Mouse (Mus musculus) ES-E14 (cell line): Measurements from ENCODE around the gene Zxdc. TPM values are rescaled to one million over a fixed set of nuclear protein-coding genes. Genes with fewer than 3 reads are reported as not detected.

ENCODE experiments used
- DNase-seq: peaks from one replicate; pipeline ENCODE4 v3.0.0-alpha.2; 2013; ENCODE audit warnings: low read depth, low spot score
- H3K27ac ChIP-seq: 2 replicates; pipeline ENCODE4 v1.5.1; 2012; ENCODE audit warnings: low read depth, mild to moderate bottlenecking, low read length, moderate library complexity, mixed read lengths; ENCODE audit not compliant: poor library complexity, insufficient read depth, severe bottlenecking
- H3K36me3 ChIP-seq: 2 replicates; pipeline ENCODE4 v1.6.1; 2012; ENCODE audit warnings: mild to moderate bottlenecking, low read length, moderate library complexity, mixed read lengths; ENCODE audit not compliant: control insufficient read depth, poor library complexity, insufficient read depth, severe bottlenecking
- H3K4me1 ChIP-seq, 2 experiments: fragments of 150-350 bp in 1 of 2; sonication (generic) in 1 of 2; 2 replicates each; pipeline ENCODE4 v1.6.1; 2012; ENCODE audit warnings: low read length in 2 of 2, mild to moderate bottlenecking in 1 of 2, mixed read lengths in 1 of 2; ENCODE audit not compliant: control insufficient read depth in 2 of 2, insufficient read depth in 2 of 2, poor library complexity in 1 of 2
- H3K4me3 ChIP-seq, 2 experiments: fragments of 150-350 bp in 1 of 2; sonication (generic) in 1 of 2; 2 replicates each; pipeline ENCODE4 v1.5.1; 2012; ENCODE audit warnings: low read length in 2 of 2, low read depth in 1 of 2, mild to moderate bottlenecking in 1 of 2, mixed read lengths in 1 of 2; ENCODE audit not compliant: insufficient read depth in 1 of 2, poor library complexity in 1 of 2, severe bottlenecking in 1 of 2
- H3K9ac ChIP-seq: 2 replicates; pipeline ENCODE4 v1.6.1; 2012; ENCODE audit warnings: low read depth, mild to moderate bottlenecking, low read length, mixed read lengths; ENCODE audit not compliant: poor library complexity, insufficient read depth, severe bottlenecking
- H3K9me3 ChIP-seq: fragments of 150-350 bp; sonication (generic); 2 replicates; pipeline ENCODE4 v1.6.1; 2012; ENCODE audit warnings: low read depth, mild to moderate bottlenecking, low read length; ENCODE audit not compliant: control insufficient read depth, insufficient read depth
- CHD2 ChIP-seq: IDR thresholded peaks from 2 replicates; pipeline ENCODE4 v1.6.1; 2014; ENCODE audit warnings: mild to moderate bottlenecking, low read depth, low read length, inconsistent platforms
- HCFC1 ChIP-seq: IDR thresholded peaks from 2 replicates; pipeline ENCODE4 v1.6.1; 2012; ENCODE audit warnings: low read length, inconsistent platforms, borderline replicate concordance; ENCODE audit not compliant: insufficient read depth
- MAFK ChIP-seq: IDR thresholded peaks from 2 replicates; pipeline ENCODE4 v1.6.1; 2014; ENCODE audit warnings: mild to moderate bottlenecking, low read depth, low read length, inconsistent platforms; ENCODE audit not compliant: insufficient read depth
- ZC3H11A ChIP-seq: IDR thresholded peaks from 2 replicates; pipeline ENCODE4 v1.6.1; 2012; ENCODE audit warnings: low read depth, mild to moderate bottlenecking, inconsistent platforms, low read length, borderline replicate concordance
- ZNF384 ChIP-seq: IDR thresholded peaks from 2 replicates; pipeline ENCODE4 v1.6.1; 2012; ENCODE audit warnings: low read depth, low read length, inconsistent platforms
- in situ Hi-C, 2 experiments: fragments of 600-800 bp; cut with MboI; formaldehyde crosslinking; loops; one replicate each; pipeline ENCODE4 v1.15.1; 2025; ENCODE audit warnings: low sequenced_read_pairs in 2 of 2, inconsistent platforms in 1 of 2; ENCODE audit not compliant: unreplicated experiment in 2 of 2
- total RNA-seq: library from RNA; depleted of rRNA; stranded (reverse); fragments of 300-350 nt; gene quantifications from 2 replicates; pipeline ENCODE4 v1.2.3, GENCODE M21; 2012

Gene Zxdc
- total RNA-seq, 1 experiment, result 12.0 TPM

GRCm38 (mm10) chr6:90408632-90409031 is 39.3 kb downstream of the Zxdc start:
- Histone ChIP-seq H3K36me3 (peaks cover 7% of the 10 kb centered on the region; the same call in 1 of the 2 replicates), H3K9ac (no peak overlapping the region), H3K27ac (no peak overlapping the region), H3K9me3 (no peaks in the 10 kb centered on the region), H3K4me3 (no peak overlapping the region), H3K4me1 (no peaks in the 10 kb centered on the region; a peak in 1 of 4 replicates)
- in situ Hi-C loops, result no loop called here
- TF ChIP-seq ZNF384, result no peak
- TF ChIP-seq ZC3H11A, result no peak
- TF ChIP-seq HCFC1, result no peak
- TF ChIP-seq CHD2, result no peak
- no peak for TF ChIP-seq MAFK
- DNase-seq, result no peak

- Histone ChIP-seq H3K27ac (no peak overlapping the region), H3K9ac (no peak overlapping the region), H3K4me1 (no peaks in the 10 kb centered on the region; a peak in 1 of 4 replicates), H3K4me3 (no peak overlapping the region), H3K9me3 (no peaks in the 10 kb centered on the region), H3K36me3 (no peaks in the 10 kb centered on the region)
- in situ Hi-C loops, result no loop called here
- TF ChIP-seq CHD2, result no peak
- TF ChIP-seq ZC3H11A, result no peak
- TF ChIP-seq HCFC1, result no peak
- no peak for TF ChIP-seq MAFK
- TF ChIP-seq ZNF384, result no peak
- DNase-seq, result no peak
Measured at GRCm38 (mm10) chr6:90410972-90411371, 41.7 kb downstream of the Zxdc start.

- TF ChIP-seq MAFK, result no peak
- no peak for TF ChIP-seq HCFC1
- no peak for TF ChIP-seq CHD2
- TF ChIP-seq ZC3H11A, result no peak
- DNase-seq, result no peak
- Histone ChIP-seq H3K4me3 (no peak overlapping the region), H3K36me3 (no peaks in the 10 kb centered on the region), H3K9me3 (no peaks in the 10 kb centered on the region), H3K9ac (no peak overlapping the region), H3K27ac (no peak overlapping the region), H3K4me1 (no peaks in the 10 kb centered on the region; a peak in 1 of 4 replicates)
- in situ Hi-C loops, result no loop called here
Measured at GRCm38 (mm10) chr6:90411926-90412325, 42.6 kb downstream of the Zxdc start.

GRCm38 (mm10) chr6:90422565-90422964 is 53.3 kb downstream of the Zxdc start:
- H3K9me3 ChIP-seq, result no peaks in the 10 kb centered on the region
- peaks cover 0 to 13% of the 10 kb centered on the region in 2 experiments; a peak in 2 of 4 replicates for H3K4me1 ChIP-seq
- no peak overlapping the region for H3K9ac ChIP-seq
- in situ Hi-C loops, result loop anchor here in 1 of 2 experiments (10.0 kb wide), 1 partner anchor 738 kb away; no protein-coding TSS in a partner anchor
- 0 out of 4 replicates have a peak overlapping the region, but pooled peaks of 1 of the 2 experiments have one; percentile 26 for H3K4me3 ChIP-seq
- H3K36me3 ChIP-seq, result no peaks in the 10 kb centered on the region
- DNase-seq, result peak; percentile 93
- no peak overlapping the region for H3K27ac ChIP-seq
- TF ChIP-seq ZC3H11A (peak; percentile 50; the same call in 1 of the 2 replicates), ZNF384 (no peak)

- Histone ChIP-seq H3K36me3 (no peaks in the 10 kb centered on the region), H3K27ac (no peak overlapping the region), H3K4me3 (no peak overlapping the region), H3K4me1 (peaks cover 0 to 6% of the 10 kb centered on the region in 2 experiments; a peak in 2 of 4 replicates), H3K9me3 (no peaks in the 10 kb centered on the region), H3K9ac (no peak overlapping the region)
- in situ Hi-C loops, result loop anchor here in 1 of 2 experiments (10.0 kb wide), 1 partner anchor 741 kb away; no protein-coding TSS in a partner anchor
- no peak for DNase-seq
- TF ChIP-seq ZNF384, result no peak
- no peak for TF ChIP-seq MAFK
- TF ChIP-seq CHD2, result no peak
- no peak for TF ChIP-seq HCFC1
- no peak for TF ChIP-seq ZC3H11A
Measured at GRCm38 (mm10) chr6:90425361-90425760, 56.1 kb downstream of the Zxdc start.
